Mouse (Mus musculus): ENCODE data around the gene Hist1h2ad. TPM values are rescaled to one million over a fixed set of nuclear protein-coding genes. Genes with fewer than 3 reads are reported as not detected.
"Not testable (repeated sequence)": the region's sequence is repeated elsewhere in the genome, so short reads cannot be mapped to it uniquely, and the experiment has no call there.

Gene Hist1h2ad
- polyA plus RNA-seq, 2 experiments: 1.2 to 6.1 TPM

DNA sequence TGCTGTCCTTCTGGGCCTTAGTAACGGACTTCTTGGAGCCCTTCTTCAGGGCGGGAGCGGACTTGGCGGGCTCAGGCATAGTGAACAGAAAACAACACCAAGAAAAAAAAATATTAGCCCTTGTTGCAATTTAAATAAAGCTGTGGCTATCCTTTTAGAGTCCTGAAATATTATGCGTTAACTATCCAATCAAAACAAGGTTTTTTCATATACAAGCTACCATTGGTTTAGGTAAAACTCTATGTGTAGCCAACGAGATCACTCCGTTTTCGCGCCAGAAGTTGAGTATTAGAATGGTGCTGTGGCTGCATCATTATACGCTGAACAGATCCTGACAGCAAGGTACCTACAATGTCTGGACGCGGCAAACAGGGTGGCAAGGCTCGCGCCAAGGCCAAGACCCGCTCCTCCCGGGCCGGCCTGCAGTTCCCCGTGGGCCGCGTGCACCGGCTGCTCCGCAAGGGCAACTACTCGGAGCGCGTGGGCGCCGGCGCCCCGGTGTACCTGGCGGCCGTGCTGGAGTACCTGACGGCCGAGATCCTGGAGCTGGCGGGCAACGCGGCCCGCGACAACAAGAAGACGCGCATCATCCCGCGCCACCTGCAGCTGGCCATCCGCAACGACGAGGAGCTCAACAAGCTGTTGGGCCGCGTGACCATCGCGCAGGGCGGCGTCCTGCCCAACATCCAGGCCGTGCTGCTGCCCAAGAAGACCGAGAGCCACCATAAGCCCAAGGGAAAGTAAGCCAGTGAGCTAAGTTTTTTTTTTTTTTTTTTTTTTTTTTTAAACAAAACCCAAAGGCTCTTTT, 40.4 kb upstream of the Hist1h2ad start, which contains the start of gene Hist1h2af:
TSS of gene Hist1h2af (plus strand) at position 347 of the 808 bp plus-strand sequence.
- H3K27me3 ChIP-seq (ENCODE audit: control insufficient read depth, insufficient read depth, low read length); H3K36me3 ChIP-seq (ENCODE audit: control insufficient read depth, insufficient read depth, low read length); H3K9me3 ChIP-seq (ENCODE audit: control insufficient read depth, low read length): not testable (repeated sequence)
- Histone ChIP-seq H3K4me2 (replicated peaks; ENCODE audit: low read depth, low read length, severe bottlenecking) (peak within 1 kb of the TSS; percentile 49), H3K27ac (replicated peaks; ENCODE audit: low read depth, low read length) (peak within 1 kb of the TSS; percentile 99), H3K4me3 (replicated peaks; ENCODE audit: low read length) (peak within 1 kb of the TSS; percentile 55), H3K4me1 (ENCODE audit: control insufficient read depth, insufficient read depth, low read length) (peaks cover 28% of the 10 kb centered on the region), H3K9ac (ENCODE audit: low read depth, low read length, severe bottlenecking) (peak within 1 kb of the TSS; percentile 76)
- ATAC-seq (ENCODE audit: low FRiP score, low read depth) (peak; percentile 31), DNase-seq (ENCODE audit: low spot score) (peak; percentile 93)
- 0 out of 2 replicates have a peak, but pooled peaks have one; percentile 13 for TF ChIP-seq POLR2A (IDR thresholded peaks at IDR 0.05; ENCODE audit: borderline replicate concordance, extremely low read depth, insufficient read depth, insufficient read length)
- WGBS: 3% methylated on average over 21 of the region's 53 CpGs

- ATAC-seq (ENCODE audit: low FRiP score, low read depth) (0 out of 2 replicates have a peak, but pooled peaks have one; percentile 5), DNase-seq (ENCODE audit: low spot score) (no peak)
- H3K4me2 ChIP-seq (replicated peaks; ENCODE audit: low read depth, low read length, severe bottlenecking): peak overlapping the region; percentile 49
- WGBS: 1% methylated on average over 15 of the region's 15 CpGs
- peak overlapping the region; percentile 55 for H3K4me3 ChIP-seq (replicated peaks; ENCODE audit: low read length)
- H3K27ac ChIP-seq (replicated peaks; ENCODE audit: low read depth, low read length): peak overlapping the region; percentile 92
- peak overlapping the region; percentile 76 for H3K9ac ChIP-seq (ENCODE audit: low read depth, low read length, severe bottlenecking)
- H3K9me3 ChIP-seq (ENCODE audit: control insufficient read depth, low read length): no peaks in the 10 kb centered on the region
- peaks cover 23% of the 10 kb centered on the region for H3K4me1 ChIP-seq (ENCODE audit: control insufficient read depth, insufficient read depth, low read length)
- no peaks in the 10 kb centered on the region for H3K27me3 ChIP-seq (ENCODE audit: control insufficient read depth, insufficient read depth, low read length)
- 0 out of 2 replicates have a peak, but pooled peaks have one; percentile 29 for TF ChIP-seq POLR2A (IDR thresholded peaks at IDR 0.05; ENCODE audit: borderline replicate concordance, extremely low read depth, insufficient read depth, insufficient read length)
- H3K36me3 ChIP-seq (ENCODE audit: control insufficient read depth, insufficient read depth, low read length): no peaks in the 10 kb centered on the region
Observed at GRCm38 (mm10) chr13:23534368-23535131, 39.6 kb upstream of the Hist1h2ad start.

DNA sequence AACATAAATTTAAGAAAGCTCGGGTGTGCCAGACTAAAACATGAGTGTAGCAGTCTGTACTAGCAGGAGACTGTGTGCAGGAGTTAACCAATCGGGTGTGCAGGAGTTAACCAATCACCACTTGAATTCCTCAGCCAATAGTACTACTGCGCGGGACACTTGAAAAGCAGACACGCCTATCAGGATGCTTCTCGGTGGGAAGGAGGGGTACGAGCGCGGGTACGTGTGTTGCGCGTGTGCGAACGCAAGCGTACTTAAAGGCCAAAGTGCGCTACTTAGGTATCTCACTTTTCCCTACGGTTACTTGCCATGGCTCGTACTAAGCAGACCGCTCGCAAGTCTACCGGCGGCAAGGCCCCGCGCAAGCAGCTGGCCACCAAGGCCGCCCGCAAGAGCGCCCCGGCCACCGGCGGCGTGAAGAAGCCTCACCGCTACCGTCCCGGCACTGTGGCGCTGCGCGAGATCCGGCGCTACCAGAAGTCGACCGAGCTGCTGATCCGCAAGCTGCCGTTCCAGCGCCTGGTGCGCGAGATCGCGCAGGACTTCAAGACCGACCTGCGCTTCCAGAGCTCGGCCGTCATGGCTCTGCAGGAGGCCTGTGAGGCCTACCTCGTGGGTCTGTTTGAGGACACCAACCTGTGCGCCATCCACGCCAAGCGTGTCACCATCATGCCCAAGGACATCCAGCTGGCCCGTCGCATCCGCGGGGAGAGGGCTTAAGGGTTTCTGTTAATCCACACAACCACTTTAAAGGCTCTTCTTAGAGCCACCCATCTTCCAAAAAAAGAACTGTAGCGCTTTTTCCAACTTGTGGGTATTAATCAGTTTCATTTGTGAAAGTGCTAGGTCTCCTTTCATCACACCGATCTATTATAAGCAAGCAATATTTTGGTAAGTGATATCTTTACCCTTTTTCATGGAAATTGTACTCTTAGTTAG, 38.8 kb upstream of the Hist1h2ad start, which contains the start of gene Hist1h3g:
TSS of gene Hist1h3g (plus strand) at position 286 of the 939 bp plus-strand sequence.
- ATAC-seq (ENCODE audit: low FRiP score, low read depth): peak; percentile 88
- WGBS: under 1% methylated on average over 26 of the region's 62 CpGs
- peaks cover 23% of the 10 kb centered on the region for H3K4me1 ChIP-seq (ENCODE audit: control insufficient read depth, insufficient read depth, low read length)

DNA sequence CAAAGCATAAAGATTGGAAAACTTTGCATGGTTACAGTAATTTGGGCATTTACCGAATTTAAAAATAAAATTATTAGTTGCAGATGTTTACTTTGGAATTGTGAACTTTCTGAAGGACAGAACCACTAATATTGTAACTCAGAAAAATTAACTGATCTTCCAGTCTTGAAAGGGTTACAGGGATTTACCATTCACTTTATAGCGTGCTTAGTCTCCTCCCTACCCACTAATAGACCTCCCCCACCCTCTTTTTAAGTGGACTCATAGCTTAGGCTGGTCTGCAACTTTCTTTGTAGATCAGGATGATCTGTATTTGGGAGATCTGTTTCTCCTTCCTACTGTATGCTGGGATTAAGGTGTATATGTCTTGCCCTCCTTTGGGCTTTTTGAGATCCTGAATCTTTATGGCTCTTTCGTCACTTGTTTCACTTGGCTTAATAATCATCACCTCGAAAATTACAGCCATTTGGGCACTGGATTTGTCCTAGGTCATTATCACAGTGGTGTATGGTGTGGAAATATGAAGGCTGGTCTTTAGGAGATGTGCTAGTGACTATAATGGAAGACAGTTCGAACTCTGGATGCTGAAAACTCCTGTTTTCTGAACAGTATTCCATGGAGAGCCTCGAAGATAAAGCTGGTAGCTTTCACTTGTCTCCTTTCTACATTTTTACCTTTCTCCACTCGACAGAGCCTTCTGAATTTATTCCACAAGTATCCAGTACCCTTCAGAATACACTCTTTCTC, 37.9 kb upstream of the Hist1h2ad start:
- H3K4me1 ChIP-seq (ENCODE audit: control insufficient read depth, insufficient read depth, low read length): peaks cover 23% of the 10 kb centered on the region
- no peaks in the 10 kb centered on the region for H3K27me3 ChIP-seq (ENCODE audit: control insufficient read depth, insufficient read depth, low read length)
- ATAC-seq (ENCODE audit: low FRiP score, low read depth): no peak
- H3K36me3 ChIP-seq (ENCODE audit: control insufficient read depth, insufficient read depth, low read length): no peaks in the 10 kb centered on the region
- peak overlapping the region; percentile 61 for H3K9ac ChIP-seq (ENCODE audit: low read depth, low read length, severe bottlenecking)
- H3K4me2 ChIP-seq (replicated peaks; ENCODE audit: low read depth, low read length, severe bottlenecking): peak overlapping the region; percentile 49
- WGBS: 17% methylated on average over 7 of the region's 7 CpGs
- peak overlapping the region; percentile 55 for H3K4me3 ChIP-seq (replicated peaks; ENCODE audit: low read length)
- 0 out of 2 replicates have a peak, but pooled peaks have one; percentile 25 for TF ChIP-seq POLR2A (IDR thresholded peaks at IDR 0.05; ENCODE audit: borderline replicate concordance, extremely low read depth, insufficient read depth, insufficient read length)
- DNase-seq (ENCODE audit: low spot score): no peak
- peak overlapping the region; percentile 82 for H3K27ac ChIP-seq (replicated peaks; ENCODE audit: low read depth, low read length)
- H3K9me3 ChIP-seq (ENCODE audit: control insufficient read depth, low read length): no peaks in the 10 kb centered on the region

More for the DNA sequence above, 38.8 kb upstream of the Hist1h2ad start, which contains the start of gene Hist1h3g:
- peak within 1 kb of the TSS; percentile 92 for H3K27ac ChIP-seq (replicated peaks; ENCODE audit: low read depth, low read length)
- H3K9me3 ChIP-seq (ENCODE audit: control insufficient read depth, low read length); H3K27me3 ChIP-seq (ENCODE audit: control insufficient read depth, insufficient read depth, low read length); H3K36me3 ChIP-seq (ENCODE audit: control insufficient read depth, insufficient read depth, low read length): not testable (repeated sequence)
- DNase-seq (ENCODE audit: low spot score): peak; percentile 98
- peak; percentile 73; the same call in 1 of the 2 replicates for TF ChIP-seq POLR2A (IDR thresholded peaks at IDR 0.05; ENCODE audit: borderline replicate concordance, extremely low read depth, insufficient read depth, insufficient read length)
- H3K4me2 ChIP-seq (replicated peaks; ENCODE audit: low read depth, low read length, severe bottlenecking): peak within 1 kb of the TSS; percentile 49
- peak within 1 kb of the TSS; percentile 76 for H3K9ac ChIP-seq (ENCODE audit: low read depth, low read length, severe bottlenecking)
- H3K4me3 ChIP-seq (replicated peaks; ENCODE audit: low read length): peak within 1 kb of the TSS; percentile 55
